Mouse (Mus musculus): ENCODE results near the gene Slc35g3. TPM values are rescaled to one million over a fixed set of nuclear protein-coding genes. Genes with fewer than 3 reads are reported as not detected.
"Not testable (repeated sequence)": the region's sequence is repeated elsewhere in the genome, so short reads cannot be mapped to it uniquely, and the experiment has no call there.

The Slc35g3 gene
- total RNA-seq, 2 experiments from 2014 or later = 0.25 TPM; not detected in 1

DNA sequence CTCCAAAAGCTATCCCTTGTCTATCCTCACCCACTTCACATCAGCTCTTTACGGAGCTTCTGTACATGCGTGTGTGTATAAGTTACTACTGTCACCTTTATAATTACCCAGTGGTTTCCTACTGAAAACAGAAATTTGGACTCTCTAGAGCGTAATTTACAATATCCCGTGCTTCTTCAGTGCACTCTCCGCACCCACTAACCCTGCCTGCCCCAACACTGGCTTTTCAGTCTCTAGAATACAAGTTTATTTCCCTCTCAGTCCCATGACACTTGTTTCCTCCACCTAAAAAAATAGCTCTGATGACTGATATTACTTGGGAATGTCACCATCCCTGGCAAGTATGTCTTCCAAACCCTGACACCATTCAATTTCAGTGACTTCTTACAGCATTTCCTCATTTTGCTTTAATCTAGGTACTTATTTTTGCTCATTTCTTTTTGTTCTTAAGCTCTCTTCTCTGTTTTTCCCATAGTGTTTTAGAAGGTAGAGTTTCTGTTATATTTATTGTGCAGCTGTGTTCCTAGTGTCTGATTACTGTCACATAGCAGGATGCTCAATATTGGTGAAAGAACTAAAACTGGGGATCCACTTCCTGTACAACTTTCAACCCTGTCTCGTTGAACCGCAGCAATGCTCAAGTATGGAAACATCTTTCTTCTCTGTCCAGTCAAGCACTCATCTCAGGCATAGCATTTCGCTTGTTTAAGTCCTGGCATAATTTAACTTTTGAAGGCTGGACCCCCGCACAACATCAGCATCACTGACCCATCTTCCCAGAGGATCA is 4.3 kb downstream of the Slc35g3 start:
- DNase-seq (ENCODE audit: low spot score in 2 of 2) = no peak

DNA sequence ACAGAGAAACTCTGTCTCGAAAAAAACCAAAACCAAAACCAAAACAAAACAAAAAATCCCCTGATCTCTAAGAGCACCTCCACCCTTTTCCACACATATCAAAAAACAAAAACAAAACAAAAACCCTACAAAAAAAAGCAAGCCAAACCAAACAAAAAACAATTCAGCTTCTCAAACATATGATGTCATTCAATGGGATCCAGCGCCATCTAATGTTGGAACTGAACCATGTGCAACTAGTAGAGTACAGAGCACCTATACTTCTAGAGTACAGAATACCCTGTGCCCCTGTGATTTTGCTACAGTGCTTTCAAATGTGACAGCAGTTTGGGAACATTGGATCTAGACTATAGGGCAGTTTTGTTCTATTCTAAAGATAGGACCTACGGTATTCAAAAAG is 7.1 kb downstream of the Slc35g3 start:
- DNase-seq (ENCODE audit: low spot score in 2 of 2) = peak in 1 of 2 experiments; percentile 37

DNA sequence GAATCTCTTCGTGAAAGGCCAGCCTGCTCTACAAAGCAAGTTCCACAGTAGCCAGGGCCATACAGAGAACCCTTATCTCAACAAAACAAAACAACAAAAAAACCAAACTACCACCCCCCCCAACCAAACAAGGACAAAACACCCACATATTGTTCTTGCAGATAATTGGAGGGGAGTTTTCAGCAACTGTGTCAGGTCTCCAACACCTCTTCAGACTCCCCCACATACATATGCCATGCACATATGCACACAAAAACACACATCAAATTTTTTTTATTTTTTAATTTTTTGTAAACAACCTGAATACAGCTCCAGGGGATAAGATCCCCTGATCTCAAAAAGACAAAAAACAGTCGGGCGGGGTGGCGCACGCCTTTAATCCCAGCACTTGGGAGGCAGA is 7.5 kb downstream of the Slc35g3 start:
- no peak for DNase-seq (ENCODE audit: low spot score in 2 of 2)

DNA sequence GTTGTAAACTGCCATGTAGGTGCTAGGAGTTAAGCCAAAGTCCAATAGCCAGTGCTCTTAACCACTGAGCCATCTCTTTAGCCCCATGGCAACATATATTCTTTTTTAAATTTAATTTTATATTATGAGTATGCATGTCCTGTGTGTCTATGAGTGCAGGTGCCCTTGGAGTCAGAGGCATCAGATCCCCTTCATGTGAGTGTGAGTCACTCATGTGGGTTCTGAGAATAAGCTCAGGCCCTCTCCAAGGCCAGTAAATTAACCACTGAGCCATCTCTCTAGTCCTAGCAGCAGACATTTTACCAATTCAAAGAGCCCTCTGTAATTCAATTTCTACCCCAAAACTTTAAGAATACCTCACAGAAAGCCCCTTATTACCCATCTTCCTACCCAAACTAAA is 9.1 kb downstream of the Slc35g3 start:
- DNase-seq (ENCODE audit: low spot score in 2 of 2) = no peak

DNA sequence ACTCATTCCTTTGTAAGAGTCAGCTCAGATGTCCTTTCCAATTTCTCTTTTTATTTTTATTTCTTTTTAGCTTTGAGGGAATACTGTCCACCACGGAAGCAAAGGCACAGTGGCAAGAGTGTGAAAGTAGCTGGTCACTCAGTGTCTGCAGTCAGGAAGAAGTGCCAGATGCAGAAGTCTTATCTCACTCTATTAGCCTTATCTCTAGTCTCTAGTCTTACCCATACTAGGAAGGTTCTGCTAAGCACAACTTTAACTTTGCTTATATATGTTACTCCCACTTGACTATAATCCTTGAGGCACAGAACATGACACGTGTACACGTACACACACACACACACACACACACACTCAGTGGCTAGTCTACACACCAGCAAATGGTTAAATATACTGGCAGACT is 10.1 kb downstream of the Slc35g3 start:
- no peak for DNase-seq (ENCODE audit: low spot score in 2 of 2)

DNA sequence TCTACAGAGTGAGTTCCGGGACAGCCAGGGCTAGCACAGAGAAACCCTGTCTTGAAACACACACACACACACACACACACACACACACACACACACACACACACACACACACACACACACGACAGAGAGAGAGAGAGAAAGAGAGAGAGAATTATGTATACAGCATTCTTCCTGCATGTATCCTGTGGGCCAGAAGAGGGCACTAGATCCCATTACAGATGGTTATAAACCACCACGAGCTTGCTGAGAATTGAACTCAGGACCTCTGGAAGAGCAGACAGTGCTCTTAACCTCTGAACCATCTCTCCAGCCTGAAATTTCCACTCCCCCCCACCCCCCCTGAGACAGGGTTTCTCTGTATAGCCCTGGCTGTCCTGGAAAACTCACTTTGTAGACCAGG is 30.4 kb downstream of the Slc35g3 start:
- not testable (repeated sequence) for DNase-seq (ENCODE audit: low spot score in 2 of 2)

DNA sequence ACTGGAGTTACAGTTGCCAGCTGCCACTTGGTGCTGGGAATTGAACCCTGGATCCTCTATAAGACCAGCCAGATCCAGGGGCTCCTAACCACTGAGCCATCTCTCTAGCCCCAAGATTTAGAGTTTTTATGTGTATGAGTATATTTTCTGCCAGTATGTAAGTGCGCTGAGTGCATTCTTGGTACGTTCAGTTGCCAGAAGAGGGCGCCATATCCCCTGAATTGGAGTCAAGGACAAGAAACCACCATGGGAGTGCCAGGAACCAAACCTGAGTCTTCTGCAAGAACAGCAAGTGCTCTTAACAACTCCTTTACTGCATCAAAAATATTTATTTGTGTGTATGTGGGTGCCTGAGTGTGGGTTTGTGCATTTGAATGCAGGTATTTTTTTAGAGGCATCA is 32.7 kb downstream of the Slc35g3 start:
- peak in 1 of 2 experiments; percentile 57 for DNase-seq (ENCODE audit: low spot score in 2 of 2)

DNA sequence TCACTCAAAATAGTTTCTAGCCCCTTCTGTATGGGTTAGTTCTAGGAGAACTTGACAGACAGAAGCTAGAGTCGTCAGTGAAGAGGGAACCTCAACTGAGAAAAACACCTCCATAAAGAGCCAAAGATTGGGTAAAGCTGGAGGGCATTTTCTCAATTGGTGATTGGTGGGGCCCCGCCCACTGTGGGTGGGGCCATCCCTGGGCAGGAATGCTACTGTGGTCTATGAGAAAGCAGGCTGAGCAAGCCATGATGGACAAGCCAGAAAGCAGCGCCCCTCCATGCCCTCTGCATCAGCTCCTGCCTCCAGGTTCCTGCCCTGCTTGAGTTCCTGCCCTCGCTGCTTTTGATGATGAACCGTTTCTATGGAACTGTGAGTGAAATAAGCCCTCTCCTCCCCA is 35.8 kb downstream of the Slc35g3 start:
- no peak for DNase-seq (ENCODE audit: low spot score in 2 of 2)

DNA sequence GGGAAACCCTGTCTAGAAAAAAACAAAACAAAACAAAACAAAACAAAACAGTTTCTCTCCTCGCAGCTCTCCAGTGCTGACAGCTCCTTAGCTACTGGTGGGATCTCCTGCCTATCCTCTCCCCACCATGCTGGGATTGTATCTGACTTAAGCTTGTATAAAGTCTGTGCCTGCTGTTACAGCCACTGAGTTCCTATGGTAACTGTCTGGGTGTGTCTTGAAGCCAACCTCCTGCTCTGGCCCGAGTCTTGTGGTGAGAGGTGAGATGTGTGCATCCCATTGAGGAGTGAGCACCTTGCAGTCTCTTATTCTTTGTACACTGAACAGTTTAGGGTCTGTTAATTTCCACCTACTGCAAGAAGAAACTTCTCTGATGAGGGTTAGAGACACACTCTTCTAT is 38.7 kb downstream of the Slc35g3 start:
- no peak for DNase-seq (ENCODE audit: low spot score in 2 of 2)

DNA sequence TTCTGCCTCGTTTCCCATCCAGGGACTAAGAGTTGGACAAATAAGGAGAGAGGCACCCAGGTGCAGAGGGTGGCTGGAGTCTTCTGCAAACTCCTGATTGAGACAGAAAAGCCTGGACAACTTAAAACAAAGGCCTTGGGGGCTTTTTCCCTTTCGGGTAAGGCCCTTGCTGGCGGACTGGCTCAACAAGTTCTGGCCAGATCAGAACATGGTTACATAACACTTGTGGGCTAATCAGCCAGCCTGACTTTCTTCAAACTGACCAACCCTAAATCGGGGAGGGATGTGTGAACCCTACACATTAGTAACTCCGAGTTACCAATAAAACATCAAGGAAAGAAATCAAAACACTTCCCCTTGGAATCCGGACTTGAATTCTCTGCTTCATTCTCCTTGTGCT is 40.9 kb downstream of the Slc35g3 start:
- DNase-seq (ENCODE audit: low spot score in 2 of 2) = no peak

DNA sequence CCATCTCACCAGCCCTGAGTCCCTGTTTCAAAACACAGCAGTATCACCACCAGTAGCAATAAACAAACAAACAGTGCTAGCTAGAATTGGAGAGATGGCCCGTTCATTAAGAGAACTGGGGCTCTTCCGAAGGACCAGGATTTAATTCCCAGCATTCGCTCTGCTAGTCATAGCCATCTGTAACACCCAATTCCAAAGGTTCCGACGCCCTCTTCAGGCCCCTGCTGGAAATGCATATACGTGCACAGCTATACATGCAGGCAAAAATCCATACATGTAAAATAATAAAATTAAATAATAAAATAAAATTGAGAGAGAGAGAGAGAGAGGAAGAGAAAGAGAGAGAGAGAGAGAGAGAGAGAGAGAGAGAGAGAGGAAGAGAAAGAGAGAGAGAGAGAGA is 42.3 kb downstream of the Slc35g3 start:
- no peak for DNase-seq (ENCODE audit: low spot score in 2 of 2)

DNA sequence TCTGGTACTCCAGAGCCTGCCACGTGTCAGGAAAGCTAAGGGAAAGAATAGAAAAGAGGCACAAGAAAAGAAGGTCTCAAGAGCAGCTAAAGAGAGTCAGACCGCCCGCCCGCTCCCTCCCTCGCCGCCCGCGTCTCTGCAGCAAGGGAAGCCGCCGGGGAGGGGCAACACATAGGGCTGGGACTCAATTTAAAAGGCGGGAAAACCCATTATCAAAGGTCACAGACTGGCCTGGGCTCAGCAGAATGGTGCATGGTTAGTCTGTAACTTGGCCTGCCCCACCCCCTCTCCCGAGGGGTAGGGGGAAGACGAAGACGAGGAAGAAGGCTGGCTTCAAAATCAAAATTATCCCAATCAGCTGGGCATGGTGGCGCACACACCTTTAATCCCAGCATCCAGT is 43.1 kb downstream of the Slc35g3 start:
- no peak for DNase-seq (ENCODE audit: low spot score in 2 of 2)

DNA sequence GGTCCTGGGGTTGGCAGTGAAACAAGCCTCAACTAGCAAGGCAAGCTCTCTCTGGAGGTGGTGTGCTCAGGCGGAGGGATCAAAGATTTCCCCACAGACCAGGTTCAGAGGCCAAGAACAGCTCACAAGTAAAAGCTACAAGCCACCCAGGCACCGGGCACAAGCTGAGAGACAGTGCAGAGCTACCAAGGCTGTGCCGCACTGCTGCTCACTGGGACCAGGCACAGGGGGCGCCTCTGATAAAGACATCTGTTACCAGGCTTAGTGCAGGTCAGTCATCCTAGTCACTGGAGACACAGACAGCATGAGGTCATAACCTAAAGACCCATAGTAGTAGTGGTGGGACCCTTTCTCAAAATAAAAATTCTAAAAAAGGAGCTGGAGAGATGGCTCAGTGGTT is 44.8 kb downstream of the Slc35g3 start:
- DNase-seq (ENCODE audit: low spot score in 2 of 2) = no peak

DNA sequence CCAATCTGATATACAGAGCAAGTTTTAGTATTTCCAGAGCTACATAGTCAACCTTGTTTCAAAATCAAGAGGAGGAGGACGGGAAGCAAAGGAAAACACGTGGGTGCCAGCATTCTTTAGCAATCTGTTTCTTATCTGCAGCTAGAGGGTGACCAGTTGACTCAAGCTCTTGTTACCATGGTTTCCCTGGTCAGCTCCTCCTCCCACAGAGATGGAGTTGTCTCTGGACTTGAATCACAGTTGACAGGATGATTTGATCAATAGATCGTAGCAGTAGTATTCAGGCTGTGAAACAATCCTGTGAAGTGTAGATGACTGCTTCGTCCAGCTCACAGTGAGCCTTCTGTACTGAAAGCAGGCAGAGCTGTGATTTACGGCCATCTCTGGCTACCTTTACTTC is 45.8 kb downstream of the Slc35g3 start:
- no peak for DNase-seq (ENCODE audit: low spot score in 2 of 2)

DNA sequence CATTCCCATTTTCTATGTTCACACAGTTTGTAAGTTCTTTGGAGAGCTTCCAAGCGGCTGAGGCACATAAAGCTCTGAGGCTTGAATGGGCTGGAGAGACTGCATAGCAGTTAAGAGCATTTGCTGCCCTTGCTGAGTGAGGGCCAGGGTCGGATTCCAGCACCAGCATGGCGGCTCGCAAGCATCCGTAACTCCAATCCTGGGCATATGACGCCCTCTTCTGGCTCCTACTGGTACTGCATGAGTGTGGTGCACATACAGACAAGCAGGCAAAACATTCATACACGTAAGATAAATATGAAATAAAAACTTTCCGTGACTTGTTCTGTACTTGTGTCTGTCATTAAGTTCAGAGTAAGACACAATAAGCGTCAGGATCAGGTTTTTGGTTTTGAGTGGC is 46.3 kb downstream of the Slc35g3 start:
- DNase-seq (ENCODE audit: low spot score in 2 of 2) = peak in 1 of 2 experiments; percentile 22

DNA sequence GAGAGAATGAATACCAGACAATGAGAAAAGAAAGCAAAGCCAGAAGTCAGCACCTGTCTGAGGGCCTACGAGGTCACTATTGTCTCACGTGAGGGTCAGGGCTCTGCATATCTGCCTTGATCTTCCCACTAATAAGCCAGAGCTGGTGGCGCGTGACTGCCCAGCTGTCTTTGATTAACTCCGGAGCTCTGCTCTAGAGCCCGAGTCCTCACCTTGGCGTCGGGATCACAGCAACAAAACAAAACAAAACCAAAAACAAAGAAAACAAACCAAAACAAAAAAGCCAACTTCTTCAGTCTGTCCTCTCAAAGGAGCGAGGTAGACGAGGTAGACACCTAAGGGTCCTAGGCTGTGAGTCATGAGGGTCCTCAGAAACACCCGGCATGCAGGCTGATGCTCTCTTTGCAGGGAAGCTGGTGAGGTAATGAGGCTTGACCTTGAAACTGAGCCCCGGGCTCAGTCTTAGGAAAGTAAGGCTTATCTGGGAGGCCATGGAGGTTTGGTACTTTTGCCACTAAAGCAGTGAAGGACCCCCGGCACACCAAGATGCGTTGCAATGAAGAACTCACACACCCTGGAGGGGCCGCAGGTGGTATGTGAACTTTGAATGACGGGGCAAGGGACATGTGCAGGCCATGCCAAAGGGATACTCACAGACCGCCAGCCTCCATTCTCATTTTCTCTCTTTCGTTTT is 47.0 kb downstream of the Slc35g3 start:
- no peak for DNase-seq (ENCODE audit: low spot score in 2 of 2)

DNA sequence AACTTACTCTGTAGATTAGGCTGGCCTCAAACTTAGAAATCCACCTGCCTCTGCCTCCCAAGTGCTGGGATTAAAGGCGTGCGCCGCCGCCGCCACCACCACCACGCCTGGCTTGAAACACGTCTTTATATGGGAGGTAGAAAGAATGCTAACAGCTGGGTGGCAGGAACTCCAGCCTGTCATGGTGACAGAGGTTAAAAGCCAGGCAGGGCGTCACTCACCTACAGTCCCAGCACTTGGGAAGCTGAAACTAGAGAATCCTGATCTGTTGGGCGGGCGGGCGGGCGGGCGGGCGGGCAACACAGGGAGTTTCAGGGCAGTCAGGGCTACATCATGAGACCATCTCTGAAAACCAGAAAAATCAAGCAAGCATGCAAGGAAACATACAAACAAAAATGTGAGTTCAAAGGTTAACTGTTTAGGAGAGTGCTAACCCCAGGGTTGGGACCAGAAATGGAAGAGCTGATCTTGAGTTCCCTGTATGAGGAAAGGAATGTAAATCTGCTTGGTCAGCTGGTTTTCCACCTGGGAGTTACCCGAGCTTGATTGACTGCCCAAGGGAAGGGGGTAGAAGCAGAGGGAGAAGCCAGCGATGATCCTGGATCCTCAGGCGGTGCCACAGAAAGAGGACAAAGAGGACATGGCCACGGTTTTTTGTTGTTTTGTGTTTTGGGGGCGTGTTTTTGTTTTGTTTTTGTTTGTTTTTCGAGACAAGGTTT is 48.7 kb downstream of the Slc35g3 start:
- DNase-seq (ENCODE audit: low spot score in 2 of 2) = no peak

DNA sequence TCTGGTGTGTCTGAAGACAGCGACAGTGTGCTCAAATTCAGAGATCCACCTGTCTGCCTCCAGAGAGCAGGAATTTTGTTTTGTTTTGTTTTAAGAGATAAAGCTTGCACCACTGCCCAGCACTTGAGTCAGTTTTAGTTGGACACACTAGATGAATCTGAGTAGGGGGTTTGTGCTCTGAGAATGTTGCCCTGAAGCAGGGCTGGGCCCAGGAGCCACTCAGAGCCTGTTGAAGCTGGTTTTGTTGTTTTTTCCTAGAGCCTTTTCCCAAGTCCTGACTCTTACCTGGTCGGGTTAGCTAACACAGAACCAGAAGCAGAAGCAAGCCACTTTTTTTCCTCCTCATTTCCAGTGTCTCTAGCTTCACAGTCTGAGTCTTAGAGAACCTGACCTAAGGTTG is 50.7 kb downstream of the Slc35g3 start:
- DNase-seq (ENCODE audit: low spot score in 2 of 2) = no peak

DNA sequence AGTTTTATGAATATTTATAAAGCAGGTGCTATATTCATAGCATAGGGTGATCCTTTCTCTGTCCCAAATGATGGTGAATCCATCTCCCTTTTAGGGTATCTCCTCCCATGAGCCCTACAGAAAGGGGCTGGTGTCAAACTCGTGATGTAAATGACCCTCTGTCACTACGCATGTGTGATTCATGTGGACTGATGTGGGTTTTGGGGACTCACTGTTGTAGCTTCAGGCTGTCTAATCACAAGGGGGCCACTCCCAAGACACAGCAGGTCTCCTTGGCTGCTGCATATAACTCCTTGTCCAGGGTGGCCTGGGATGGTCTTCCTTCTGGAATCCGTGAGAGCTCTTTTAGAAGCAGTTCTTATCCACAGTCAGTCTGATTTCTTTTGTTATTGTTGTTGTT is 51.3 kb downstream of the Slc35g3 start:
- DNase-seq (ENCODE audit: low spot score in 2 of 2) = no peak

All from gastrocnemius, postnatal 4 days (tissue).